Mouse (Mus musculus) forebrain, embryonic 11.5 days (tissue): Measurements from ENCODE around the gene Mrpl22. TPM values are rescaled to one million over a fixed set of nuclear protein-coding genes. Genes with fewer than 3 reads are reported as not detected.
A peak's percentile ranks its signal among the peaks of the same experiment; 100 is the strongest.
"Not testable (repeated sequence)": the region's sequence is repeated elsewhere in the genome, so short reads cannot be mapped to it uniquely, and the experiment has no call there.

Source experiments
- ATAC-seq: fragments of 200-750 bp; cut with Nextera tagmentation; replicated peaks from 2 replicates; pipeline ENCODE4 v1.8.0; 2017; ENCODE audit warnings: moderate TSS enrichment; ENCODE audit not compliant: low FRiP score
- DNase-seq: peaks from one replicate; pipeline ENCODE4 v3.0.0-alpha.2; 2017; ENCODE audit warnings: low spot score
- H3K27ac ChIP-seq: fragments of 300-500 bp; sonication (generic); 2 replicates; pipeline ENCODE4 v1.5.1; 2014; ENCODE audit warnings: low read depth, low read length
- H3K27me3 ChIP-seq: fragments of 300-500 bp; sonication (generic); 2 replicates; pipeline ENCODE4 v1.6.1; 2014; ENCODE audit warnings: mild to moderate bottlenecking, low read length, mixed read lengths; ENCODE audit not compliant: control insufficient read depth, insufficient read depth
- H3K36me3 ChIP-seq: fragments of 300-500 bp; sonication (generic); 2 replicates; pipeline ENCODE4 v1.6.1; 2014; ENCODE audit warnings: mild to moderate bottlenecking, low read length, moderate library complexity, mixed read lengths; ENCODE audit not compliant: control insufficient read depth, insufficient read depth
- H3K4me1 ChIP-seq: fragments of 300-500 bp; sonication (generic); replicated peaks from 2 replicates; pipeline ENCODE4 v1.6.1; 2014; ENCODE audit warnings: low read length, mixed read lengths; ENCODE audit not compliant: control insufficient read depth, insufficient read depth
- H3K4me2 ChIP-seq: fragments of 300-500 bp; sonication (generic); 2 replicates; pipeline ENCODE4 v1.6.1; 2014; ENCODE audit warnings: low read depth, mild to moderate bottlenecking, low read length, moderate library complexity, mixed read lengths; ENCODE audit not compliant: severe bottlenecking
- H3K4me3 ChIP-seq: fragments of 300-500 bp; sonication (generic); 2 replicates; pipeline ENCODE4 v1.5.1; 2014; ENCODE audit warnings: low read depth, low read length
- H3K9ac ChIP-seq: fragments of 300-500 bp; sonication (generic); 2 replicates; pipeline ENCODE4 v1.6.1; 2014; ENCODE audit warnings: low read length
- H3K9me3 ChIP-seq: fragments of 300-500 bp; sonication (generic); 2 replicates; pipeline ENCODE4 v1.6.1; 2016; ENCODE audit warnings: low read length, mixed read lengths; ENCODE audit not compliant: control insufficient read depth
- WGBS: fragments of 180-500 bp; shearing (Covaris S2); extraction: QIAGEN DNeasy Blood & Tissue Kit; methylation state at CpG from one replicate; pipeline ENCODE4 v1.1.7; 2014; 5-methylcytosine and 5-hydroxymethylcytosine counted together
- polyA plus RNA-seq: library from polyadenylated mRNA; unstranded; fragments of >200 nt; fragmentation: Nextera tagmentation; extraction: Ambion mirVana; gene quantifications from 2 replicates; pipeline ENCODE4 v1.2.1, GENCODE M21; 2014

The Mrpl22 gene
- polyA plus RNA-seq, 1 experiment from 2014 or later = 119 TPM

DNA sequence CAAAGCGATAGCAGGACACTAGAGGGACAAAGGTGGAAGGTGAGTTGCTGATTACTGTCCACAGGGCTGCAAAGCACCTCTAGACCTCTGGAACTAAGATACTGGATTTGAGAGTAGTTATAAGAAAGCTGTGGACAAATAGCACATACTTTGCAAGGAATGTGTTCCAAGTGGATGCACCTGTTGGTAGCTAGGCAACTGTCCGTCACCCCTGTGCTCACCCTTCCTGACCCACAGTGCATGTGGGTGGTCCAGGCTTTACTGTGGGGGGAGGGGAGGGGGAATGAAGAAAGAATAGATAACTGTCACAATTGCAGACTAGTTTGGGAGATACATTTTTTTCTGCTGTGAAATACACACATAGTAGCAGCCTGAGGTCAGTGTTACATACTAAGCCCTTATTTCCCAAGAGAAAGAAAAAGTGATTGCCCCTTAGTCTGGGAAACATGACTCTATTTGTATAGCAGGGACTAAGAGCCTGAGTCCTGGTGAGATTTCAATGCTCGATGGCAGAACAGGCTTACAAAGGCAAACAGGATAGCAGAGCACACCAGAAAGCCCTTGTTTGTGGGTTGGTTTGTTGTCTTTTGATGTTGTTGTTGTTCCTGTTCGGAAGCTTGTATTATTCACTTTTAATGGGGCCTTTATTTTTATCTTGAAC, 22.5 kb downstream of the Mrpl22 start:
- H3K9ac ChIP-seq = no peak overlapping the region
- no peaks in the 10 kb centered on the region for H3K9me3 ChIP-seq
- no peaks in the 10 kb centered on the region for H3K36me3 ChIP-seq
- H3K27me3 ChIP-seq = no peaks in the 10 kb centered on the region
- H3K4me3 ChIP-seq = no peak overlapping the region
- ATAC-seq (no peak), DNase-seq (no peak)
- no peak overlapping the region for H3K27ac ChIP-seq
- WGBS = 41% methylated on average over 4 of the region's 4 CpGs
- no peaks in the 10 kb centered on the region for H3K4me1 ChIP-seq
- H3K4me2 ChIP-seq = no peak overlapping the region

DNA sequence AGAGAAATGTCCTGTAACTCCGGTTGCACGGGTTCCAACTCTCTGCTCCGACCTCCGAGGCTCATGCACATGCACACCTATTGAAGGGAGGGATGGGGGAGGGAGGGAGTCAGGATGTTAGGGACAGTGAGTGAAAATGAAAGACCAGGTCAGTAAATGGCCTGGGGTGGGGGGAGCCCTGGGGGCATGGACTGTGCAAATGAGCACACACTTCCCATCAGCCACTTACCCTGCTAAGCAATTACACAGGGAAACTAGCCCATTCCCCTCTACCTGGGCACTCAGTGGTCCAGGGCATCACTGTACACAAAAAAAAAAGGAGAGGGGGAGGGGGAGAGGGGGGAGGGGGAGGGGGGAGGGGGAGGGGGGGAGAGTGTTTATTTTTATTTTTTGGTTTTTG, 27.2 kb downstream of the Mrpl22 start:
- no peaks in the 10 kb centered on the region for H3K4me1 ChIP-seq
- no peak overlapping the region; the same call in 1 of the 2 replicates for H3K4me3 ChIP-seq
- ATAC-seq = no peak
- no peaks in the 10 kb centered on the region for H3K27me3 ChIP-seq
- 83% methylated on average over 4 of the region's 4 CpGs for WGBS
- no peak overlapping the region for H3K9ac ChIP-seq
- H3K27ac ChIP-seq = no peak overlapping the region
- H3K4me2 ChIP-seq = peak overlapping the region; percentile 57; the same call in 1 of the 2 replicates
- DNase-seq = no peak
- H3K36me3 ChIP-seq = no peaks in the 10 kb centered on the region
- no peaks in the 10 kb centered on the region for H3K9me3 ChIP-seq

DNA sequence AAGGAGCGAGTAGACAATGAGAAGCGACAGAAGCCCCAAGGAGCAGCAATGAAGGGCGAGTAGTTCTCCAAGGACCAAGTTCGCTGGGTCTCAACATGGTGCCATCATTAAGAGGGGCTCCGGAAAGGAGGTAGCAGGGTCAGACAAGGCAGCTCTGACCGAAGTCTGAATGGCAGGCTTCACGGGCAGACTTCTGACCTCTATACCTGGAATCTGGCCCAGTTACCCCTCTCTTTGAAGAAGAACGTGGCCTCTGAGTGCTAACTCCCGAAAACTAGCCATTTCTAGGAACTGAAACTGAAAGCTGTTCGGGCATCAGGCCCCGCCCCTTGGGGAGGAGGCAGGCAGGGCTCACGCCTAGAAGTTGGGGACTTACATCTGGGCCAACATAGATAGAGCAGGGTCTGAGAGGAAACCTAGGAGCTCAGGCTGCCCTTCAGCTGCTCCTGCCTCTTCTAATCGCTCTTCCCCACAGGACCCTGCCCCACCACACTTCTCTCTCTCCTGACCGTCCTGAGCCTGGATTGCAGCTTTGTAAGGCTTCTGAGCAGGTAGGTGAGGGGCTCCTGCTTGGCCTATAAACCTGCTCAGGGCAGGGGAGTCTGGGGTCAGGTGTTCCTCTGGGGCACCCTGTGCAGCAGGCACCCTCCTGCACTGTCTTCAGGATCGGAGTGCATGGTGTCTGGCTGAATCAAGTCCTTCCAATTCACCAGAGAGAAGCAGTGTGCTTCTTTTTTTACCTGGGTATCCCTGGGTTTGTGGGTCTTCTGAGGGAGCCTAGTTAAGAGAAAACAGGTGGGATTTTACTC, 28.0 kb downstream of the Mrpl22 start, which contains the start of the genes Igtp and Irgm2:
TSS of gene Igtp (plus strand) at position 328 of the 809 bp plus-strand sequence.
TSS of gene Irgm2 (plus strand) at position 390 of the 809 bp plus-strand sequence.
- peak; percentile 65 for DNase-seq
- peak within 1 kb of the TSS; percentile 54 for H3K9ac ChIP-seq
- 0 out of 2 replicates have a peak, but pooled peaks have one; percentile 56 for ATAC-seq
- H3K4me3 ChIP-seq = peak within 1 kb of the TSS; percentile 42
- WGBS = 10% methylated on average over 13 of the region's 15 CpGs
- peak within 1 kb of the TSS; percentile 57 for H3K4me2 ChIP-seq
- not testable (repeated sequence) for H3K27me3 ChIP-seq, H3K36me3 ChIP-seq, H3K4me1 ChIP-seq, H3K9me3 ChIP-seq, H3K27ac ChIP-seq

DNA sequence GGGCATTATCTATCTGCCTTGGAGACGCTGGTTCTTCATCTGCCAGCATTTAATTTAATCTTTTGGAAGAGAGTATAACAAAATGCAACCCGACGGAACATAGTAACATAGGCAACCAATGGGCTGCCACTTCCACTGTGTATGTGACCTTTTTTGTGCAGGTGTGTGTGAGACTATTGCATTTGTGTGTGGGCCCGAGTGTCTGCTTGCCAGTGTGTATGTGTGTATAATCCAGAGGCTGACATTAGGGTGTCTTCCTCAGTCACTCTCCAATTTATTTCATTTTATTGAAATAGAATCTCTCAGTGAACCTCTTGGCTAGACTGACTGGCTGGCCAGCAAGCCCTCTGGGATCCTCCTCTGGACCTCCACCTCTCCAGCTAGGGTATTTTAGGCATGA, 28.8 kb downstream of the Mrpl22 start:
- DNase-seq = no peak
- Histone ChIP-seq H3K4me3 (no peak overlapping the region), H3K4me2 (no peak overlapping the region), H3K36me3 (no peaks in the 10 kb centered on the region), H3K9me3 (no peaks in the 10 kb centered on the region), H3K27ac (no peak overlapping the region), H3K27me3 (no peaks in the 10 kb centered on the region), H3K9ac (no peak overlapping the region), H3K4me1 (no peaks in the 10 kb centered on the region)
- ATAC-seq = no peak
- 91% methylated on average over 4 of the region's 4 CpGs for WGBS

DNA sequence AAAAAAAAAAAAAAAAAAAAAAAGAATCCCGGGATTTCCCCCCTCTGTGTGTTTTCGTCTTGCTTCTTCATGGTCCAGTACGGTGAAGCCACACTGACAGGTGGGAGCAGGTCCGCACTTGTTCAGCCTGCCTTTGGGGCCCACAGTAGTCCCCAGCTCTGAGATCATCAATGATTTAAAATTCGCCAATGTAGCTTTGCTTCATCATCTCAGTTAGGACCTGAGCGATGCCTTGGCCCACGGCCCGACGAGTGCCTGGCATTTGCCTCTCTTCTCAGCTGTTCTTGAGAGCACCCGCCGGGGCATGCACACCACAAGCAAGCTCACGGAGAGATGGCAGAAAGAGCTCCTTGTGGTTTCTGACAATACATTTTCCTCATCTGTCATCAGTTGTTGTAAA, 29.6 kb downstream of the Mrpl22 start:
- 93% methylated on average over 12 of the region's 12 CpGs for WGBS
- ATAC-seq = no peak
- Histone ChIP-seq H3K9ac (no peak overlapping the region), H3K27ac (no peak overlapping the region), H3K4me3 (no peak overlapping the region), H3K4me2 (no peak overlapping the region), H3K27me3 (no peaks in the 10 kb centered on the region), H3K36me3 (no peaks in the 10 kb centered on the region), H3K4me1 (no peaks in the 10 kb centered on the region), H3K9me3 (no peaks in the 10 kb centered on the region)
- DNase-seq = no peak

DNA sequence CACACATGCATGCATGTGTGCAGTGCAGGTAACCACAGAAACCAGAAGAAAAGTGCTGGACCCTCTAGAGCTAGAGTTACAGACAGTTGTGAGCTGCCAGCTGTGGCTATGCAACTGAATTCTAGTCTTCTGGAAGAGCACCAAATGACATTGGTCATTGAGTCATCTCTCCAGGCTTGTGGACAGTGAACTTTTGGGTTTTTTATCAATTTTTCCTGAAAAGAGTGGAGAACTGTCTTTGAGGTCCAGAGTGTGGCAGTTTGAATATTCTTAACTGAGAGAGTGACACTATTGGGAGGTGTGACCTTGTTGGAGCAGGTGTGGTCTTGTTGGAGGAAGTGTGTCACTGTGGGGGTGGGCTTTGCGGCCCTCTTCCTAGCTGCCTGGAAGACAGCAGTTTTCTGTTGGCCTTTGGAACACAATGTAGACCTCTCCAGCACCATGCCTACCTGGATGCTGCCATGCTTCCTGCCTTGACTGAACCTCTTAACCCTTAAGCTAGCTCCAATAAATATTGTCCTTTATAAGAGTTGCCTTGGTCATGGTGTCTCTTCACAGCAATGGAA, 38.9 kb downstream of the Mrpl22 start:
- H3K4me1 ChIP-seq = no peaks in the 10 kb centered on the region; the same call in 1 of the 2 replicates
- no peak overlapping the region for H3K4me2 ChIP-seq
- no peaks in the 10 kb centered on the region for H3K36me3 ChIP-seq
- ATAC-seq (no peak), DNase-seq (no peak)
- H3K4me3 ChIP-seq = no peak overlapping the region
- H3K9ac ChIP-seq = no peak overlapping the region
- H3K27ac ChIP-seq = no peak overlapping the region
- no peaks in the 10 kb centered on the region for H3K9me3 ChIP-seq
- no peaks in the 10 kb centered on the region for H3K27me3 ChIP-seq
- whole genome bisulfite sequencing = 95% methylated on average over 1 of the region's 1 CpGs

DNA sequence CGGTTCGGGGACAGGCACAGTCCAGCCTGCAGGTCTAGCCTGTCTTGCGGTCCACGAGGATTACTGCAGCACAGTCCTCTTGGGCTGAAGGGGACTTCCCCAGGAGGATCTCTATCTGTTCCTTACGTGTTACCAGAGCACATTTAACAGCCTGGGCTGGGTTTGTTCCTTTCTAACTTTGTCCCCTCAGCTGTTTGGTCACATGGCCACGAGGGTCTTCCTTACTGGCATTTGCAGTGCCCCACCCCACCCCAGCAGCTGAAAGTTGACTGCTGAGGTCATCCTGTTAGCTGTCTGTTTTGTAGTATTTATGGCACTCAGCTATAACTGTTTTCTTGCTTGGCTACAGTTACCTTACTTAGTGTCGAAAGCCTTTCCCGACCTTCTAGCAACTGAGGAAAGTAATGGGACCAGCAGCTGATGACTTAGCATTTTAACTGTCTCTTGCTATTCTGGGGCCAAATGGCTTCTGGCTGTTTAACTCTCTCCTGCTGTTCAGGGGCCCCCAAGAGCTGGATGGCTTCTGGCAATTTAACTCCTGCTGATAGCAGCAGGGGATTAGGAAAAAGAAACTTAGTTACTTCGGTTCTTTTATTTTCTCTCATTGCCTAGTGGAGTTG, 39.7 kb downstream of the Mrpl22 start:
- no peak for DNase-seq
- Histone ChIP-seq H3K36me3 (no peaks in the 10 kb centered on the region), H3K27me3 (no peaks in the 10 kb centered on the region), H3K27ac (no peak overlapping the region), H3K4me3 (no peak overlapping the region), H3K9me3 (no peaks in the 10 kb centered on the region), H3K9ac (no peak overlapping the region), H3K4me1 (no peaks in the 10 kb centered on the region; the same call in 1 of the 2 replicates), H3K4me2 (no peak overlapping the region)
- 23% methylated on average over 9 of the region's 9 CpGs for WGBS
- no peak for ATAC-seq

DNA sequence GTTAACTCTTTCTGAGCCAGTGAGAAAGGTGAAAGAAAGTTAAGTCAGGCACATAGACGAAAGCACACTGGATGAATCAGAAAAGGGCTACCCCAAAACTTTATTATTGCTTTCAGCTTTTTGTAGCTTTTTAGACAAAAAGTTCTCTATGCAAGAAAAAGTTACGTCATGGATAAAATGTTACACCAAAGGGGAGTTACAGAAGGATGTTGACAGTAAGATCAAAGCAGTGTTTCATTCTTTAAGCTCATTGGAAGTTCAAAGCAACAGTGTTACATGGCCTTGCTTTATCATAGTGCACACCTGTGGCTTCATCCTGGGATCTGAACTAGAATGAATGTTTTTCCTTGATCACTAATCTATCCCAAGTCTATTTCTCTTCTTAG, 40.2 kb downstream of the Mrpl22 start:
- Histone ChIP-seq H3K4me2 (no peak overlapping the region), H3K9me3 (no peaks in the 10 kb centered on the region), H3K36me3 (no peaks in the 10 kb centered on the region), H3K4me3 (no peak overlapping the region), H3K27ac (no peak overlapping the region), H3K4me1 (no peaks in the 10 kb centered on the region; the same call in 1 of the 2 replicates), H3K27me3 (no peaks in the 10 kb centered on the region), H3K9ac (no peak overlapping the region)
- WGBS = 12% methylated on average over 2 of the region's 2 CpGs
- ATAC-seq (no peak), DNase-seq (no peak)
